Mouse (Mus musculus) T-helper 17 cell (primary cell): ENCODE measurements around the gene Elavl1.

Source experiments
- in situ Hi-C, 2 experiments: fragments of 300-600 bp; cut with MboI, MseI; formaldehyde crosslinking; loops; 1 replicate in 1 of 2; 2 replicates in 1 of 2; pipeline ENCODE4 v1.15.1; 2025; ENCODE audit warnings: high pct_unique_total_duplicates in 2 of 2

Gene Elavl1

DNA sequence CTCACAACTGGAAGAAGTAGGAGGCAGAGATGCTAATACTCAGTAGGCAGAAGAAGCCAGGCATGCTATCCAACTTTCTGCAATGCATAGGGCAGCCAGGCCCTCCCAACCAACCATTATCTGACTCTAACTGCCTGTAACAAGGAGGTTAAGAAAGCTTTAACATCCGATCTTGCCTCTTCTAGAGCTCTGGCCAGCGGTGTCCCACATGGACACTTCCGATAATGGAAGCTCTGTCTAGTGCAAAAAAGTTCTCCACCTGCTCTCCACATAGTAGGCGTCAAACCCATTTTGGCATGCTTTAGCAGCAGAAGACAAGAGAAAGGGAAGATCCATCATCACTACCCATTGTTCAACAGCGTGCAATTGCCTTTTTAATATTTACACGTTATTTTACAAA, 1.3 kb downstream of the Elavl1 start:
- in situ Hi-C loops: loop anchor here in 1 of 2 experiments (5.0 kb wide), 1 partner anchor 67 kb away; the partner anchor contains the start of gene Ctxn1

- in situ Hi-C loops: loop anchor here in 1 of 2 experiments (5.0 kb wide), 1 partner anchor 65 kb away; the partner anchor contains the start of gene Ctxn1
Observed at GRCm38 (mm10) chr8:4322470-4322869, 2.7 kb downstream of the Elavl1 start.

- in situ Hi-C loops: loop anchor here in 1 of 2 experiments (5.0 kb wide), 1 partner anchor 64 kb away; the partner anchor contains the start of gene Ctxn1
Observed at GRCm38 (mm10) chr8:4321031-4321430, 4.2 kb downstream of the Elavl1 start.

DNA sequence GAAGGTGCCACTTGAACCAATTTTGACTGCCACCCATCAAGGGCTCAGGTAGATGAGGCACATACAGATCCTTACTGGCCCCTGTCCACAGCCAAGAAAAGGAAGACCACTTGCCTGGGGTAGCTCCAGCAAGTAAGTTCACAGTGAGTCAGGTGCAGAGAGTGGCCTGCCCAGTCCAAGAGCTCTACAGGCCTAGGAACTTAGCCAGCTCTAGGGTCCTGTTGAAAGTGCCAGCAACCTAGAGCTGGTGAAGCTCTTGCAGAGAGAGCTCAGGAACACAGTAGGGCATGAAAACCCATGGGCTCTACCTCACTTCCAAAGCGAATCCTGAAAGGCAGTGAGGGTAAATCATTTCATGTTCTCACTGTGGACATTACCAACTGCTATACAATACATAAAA, 4.8 kb downstream of the Elavl1 start:
- in situ Hi-C loops: loop anchor here in 1 of 2 experiments (5.0 kb wide), 1 partner anchor 63 kb away; the partner anchor contains the start of gene Ctxn1

GRCm38 (mm10) chr8:4319573-4319872, 5.7 kb downstream of the Elavl1 start:
- in situ Hi-C loops: no loop called here

- in situ Hi-C loops: no loop called here
Observed at GRCm38 (mm10) chr8:4318796-4319572, 6.2 kb downstream of the Elavl1 start.

DNA sequence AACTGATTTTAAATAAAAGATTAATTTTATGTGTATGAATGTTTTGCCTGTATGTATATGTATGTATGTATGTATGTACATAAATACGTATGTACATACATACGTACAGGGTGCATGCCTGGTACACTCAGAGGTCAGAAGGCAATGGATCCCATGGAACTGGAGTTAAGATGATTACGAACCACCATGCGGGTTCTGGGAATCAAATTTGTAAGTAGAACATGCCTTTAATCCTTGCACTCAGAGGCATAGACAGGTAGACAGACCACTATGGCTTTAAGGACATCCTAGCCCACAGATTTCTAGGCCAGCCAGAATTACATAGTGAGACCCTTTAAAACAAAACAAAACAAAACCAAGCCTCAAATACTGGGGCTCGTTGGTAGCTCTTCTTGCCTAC, 7.1 kb downstream of the Elavl1 start:
- in situ Hi-C loops: no loop called here

GRCm38 (mm10) chr8:4314852-4315251, 10.4 kb downstream of the Elavl1 start:
- in situ Hi-C loops: no loop called here

DNA sequence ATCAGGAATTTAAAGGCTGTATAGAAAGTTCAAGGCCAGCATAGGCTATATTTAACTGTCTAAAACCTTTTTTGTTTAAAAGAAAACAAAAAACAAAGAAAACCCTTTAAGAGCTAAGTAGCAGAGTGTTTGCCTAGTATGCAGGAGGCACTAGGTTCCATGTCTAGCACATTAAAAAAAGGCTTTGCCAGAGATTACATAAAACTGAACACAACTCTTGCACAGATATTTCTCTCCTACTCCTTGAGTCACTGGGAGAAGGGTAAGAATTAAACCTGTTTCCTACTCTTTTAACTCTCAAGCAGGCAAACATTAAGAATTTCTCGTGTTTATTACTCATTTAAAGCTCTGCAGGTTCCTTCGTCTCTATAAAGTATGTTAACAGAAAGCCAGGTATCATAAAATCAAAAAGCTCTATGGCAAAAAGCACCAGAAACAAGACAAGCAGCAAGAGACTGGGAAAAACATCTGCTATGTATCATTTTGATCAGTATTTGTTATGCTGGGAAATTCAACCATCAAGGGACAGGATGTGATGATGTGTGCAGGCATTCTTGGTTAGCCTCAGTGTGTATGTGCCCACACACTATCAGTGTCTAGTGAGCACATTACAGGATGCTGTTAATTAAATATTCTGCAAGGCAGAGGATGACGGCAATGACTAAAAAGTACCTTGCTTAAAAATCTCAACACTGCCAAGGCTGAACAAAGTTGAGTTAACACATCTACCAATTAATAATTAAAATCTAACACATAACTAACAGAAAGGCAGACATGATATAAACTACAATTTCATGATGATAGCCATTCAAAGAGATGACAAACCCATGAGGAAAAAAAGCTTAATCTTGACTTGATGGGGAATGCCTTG, 11.7 kb downstream of the Elavl1 start:
- in situ Hi-C loops: no loop called here

DNA sequence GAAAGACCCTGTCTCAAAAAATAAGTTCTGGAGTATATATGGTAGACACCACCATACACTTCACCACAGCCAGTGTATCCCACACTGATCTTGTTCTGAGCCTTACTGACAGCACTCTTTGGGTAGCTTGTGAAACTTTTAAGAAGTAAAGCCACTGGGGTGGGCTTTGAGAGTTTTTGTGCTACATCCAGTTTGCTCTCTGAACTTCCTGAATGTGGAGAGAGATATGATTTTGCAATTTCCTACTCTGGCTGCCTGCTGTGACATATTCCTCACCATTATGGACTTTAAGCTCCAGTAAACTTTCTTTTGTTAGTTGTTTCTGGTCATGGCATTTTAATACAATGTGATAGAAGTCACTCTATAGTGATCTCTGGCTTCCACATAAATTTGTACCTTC, 13.1 kb downstream of the Elavl1 start:
- in situ Hi-C loops: no loop called here

DNA sequence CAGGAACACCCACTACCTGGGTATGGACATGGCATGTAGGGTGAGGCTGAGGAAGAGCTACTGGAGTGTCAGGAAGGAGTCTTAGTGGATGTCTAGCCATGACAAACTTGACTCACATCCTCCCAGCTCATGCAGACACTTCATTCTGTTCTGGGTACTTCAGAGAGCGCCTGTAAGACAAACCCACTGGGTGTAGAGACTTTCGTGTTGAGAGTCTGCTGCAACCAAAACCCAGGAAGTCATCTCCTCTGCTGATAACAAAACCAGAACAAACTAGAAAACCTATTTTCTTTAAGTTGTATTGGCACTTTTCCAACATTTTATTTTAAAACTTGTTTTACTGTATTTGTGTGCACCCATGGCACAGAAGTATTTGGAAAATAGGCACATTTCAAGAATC, 19.4 kb downstream of the Elavl1 start:
- in situ Hi-C loops: no loop called here

- in situ Hi-C loops: no loop called here
Observed at GRCm38 (mm10) chr8:4304124-4304547, 21.1 kb downstream of the Elavl1 start.

GRCm38 (mm10) chr8:4297822-4298221, 27.4 kb downstream of the Elavl1 start:
- in situ Hi-C loops: no loop called here

GRCm38 (mm10) chr8:4292738-4293137, 32.5 kb downstream of the Elavl1 start:
- in situ Hi-C loops: no loop called here

GRCm38 (mm10) chr8:4276111-4276465, 49.1 kb downstream of the Elavl1 start:
- in situ Hi-C loops: no loop called here

DNA sequence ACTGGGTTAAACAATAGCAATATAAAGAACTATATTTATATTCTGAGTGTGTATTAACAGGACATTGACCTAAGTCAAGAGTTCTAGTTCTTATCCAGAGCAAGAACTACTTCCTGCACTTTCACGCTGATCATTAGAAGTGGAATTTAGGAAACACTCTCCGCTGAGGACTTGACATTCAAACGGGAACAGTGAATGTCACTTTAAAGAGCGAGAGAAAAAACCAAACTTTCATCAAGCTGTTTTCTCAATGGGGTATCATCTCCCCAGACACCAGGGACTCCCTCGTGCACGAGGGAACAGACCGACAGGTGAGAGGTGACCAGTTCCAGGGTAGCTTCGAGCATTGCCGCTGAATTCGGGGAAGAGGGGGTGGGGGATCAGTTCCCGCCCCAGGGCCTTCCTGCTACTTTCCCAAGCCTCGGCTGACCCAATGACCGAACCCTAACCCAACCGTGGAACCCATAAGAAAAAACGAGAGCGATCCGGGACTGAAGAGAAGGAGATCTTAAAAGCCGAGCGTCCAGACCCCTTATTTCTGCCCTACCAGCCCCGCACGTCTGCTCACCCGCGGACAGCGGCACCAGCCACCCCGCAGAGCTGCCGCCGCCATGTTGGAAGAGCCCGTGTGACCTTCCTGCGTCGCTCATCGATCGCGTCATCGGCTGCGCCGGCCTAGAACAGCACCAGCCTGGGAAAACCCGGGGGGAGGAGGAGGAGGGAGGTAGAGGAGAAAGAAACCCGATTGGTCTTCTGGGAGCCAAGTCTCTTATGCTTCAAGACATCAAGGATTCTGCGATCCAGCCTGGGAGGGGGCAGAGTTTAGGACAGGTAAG, 49.7 kb downstream of the Elavl1 start, which contains the start of gene Timm44:
Timm44 (minus strand) TSS at position 639 of the 836 bp plus-strand sequence.
- in situ Hi-C loops: no loop called here

DNA sequence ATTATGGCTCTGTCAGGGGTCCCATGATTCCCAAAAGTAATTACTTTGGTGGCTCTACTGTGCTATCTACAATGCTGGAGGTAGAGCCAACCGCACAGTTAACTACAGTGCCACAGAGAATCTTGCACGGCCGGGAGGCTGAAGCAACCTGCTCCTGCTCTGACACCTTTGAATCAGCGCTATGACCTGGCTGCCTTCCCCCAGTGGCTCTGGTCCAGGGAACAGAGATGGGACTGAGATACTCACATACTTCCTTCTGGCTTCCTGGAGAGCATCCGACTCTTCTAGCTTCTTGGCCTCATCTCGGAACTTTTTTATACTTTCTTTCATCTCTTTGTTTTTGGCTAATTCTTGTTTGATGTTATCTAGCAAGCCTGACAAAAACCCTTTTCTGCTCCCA, 55.6 kb downstream of the Elavl1 start:
- in situ Hi-C loops: loop anchor here in 1 of 2 experiments (10.0 kb wide), 1 partner anchor 325 kb away; no protein-coding TSS in a partner anchor

GRCm38 (mm10) chr8:4267627-4268026, 57.6 kb downstream of the Elavl1 start:
- in situ Hi-C loops: loop anchor here in 1 of 2 experiments (10.0 kb wide), 1 partner anchor 327 kb away; no protein-coding TSS in a partner anchor

DNA sequence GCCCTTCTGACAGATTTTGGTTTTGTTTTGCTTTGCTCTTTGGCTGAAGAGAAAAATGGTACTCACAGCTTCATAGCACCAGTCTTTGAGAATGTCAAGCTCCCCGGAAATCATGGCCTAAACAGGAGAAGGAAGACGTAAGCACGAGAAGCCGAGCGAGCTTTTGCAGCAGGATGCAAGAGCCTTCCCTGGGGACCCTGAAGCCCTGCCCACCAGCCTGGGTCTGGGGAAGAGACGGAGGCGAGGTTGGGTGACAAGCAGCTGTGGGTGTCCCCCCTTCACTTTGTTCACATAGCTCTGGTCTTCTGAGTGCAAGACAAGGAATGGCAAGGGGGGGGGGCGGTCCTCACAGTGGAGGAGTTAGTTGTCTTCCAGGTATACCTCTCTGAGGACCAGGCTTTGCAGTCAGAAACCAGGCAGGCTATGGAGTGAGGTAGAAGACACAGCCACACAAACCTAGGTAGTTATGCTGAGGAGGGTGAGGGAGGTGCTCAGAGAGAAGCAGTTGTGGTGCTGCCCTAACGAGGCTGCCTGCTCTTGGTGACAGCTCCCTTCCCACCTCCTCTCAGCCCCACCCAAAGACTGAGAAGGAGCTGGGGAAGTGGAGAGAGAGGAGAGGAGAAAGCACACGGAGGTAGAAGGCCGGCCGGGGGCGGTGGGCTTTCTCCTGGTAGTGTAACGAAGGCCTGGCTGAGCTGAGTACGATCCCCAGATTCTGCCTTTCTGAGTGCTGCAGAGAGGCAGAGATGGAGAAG, 59.9 kb downstream of the Elavl1 start:
- in situ Hi-C loops: loop anchor here in 1 of 2 experiments (10.0 kb wide), 1 partner anchor 329 kb away; no protein-coding TSS in a partner anchor

DNA sequence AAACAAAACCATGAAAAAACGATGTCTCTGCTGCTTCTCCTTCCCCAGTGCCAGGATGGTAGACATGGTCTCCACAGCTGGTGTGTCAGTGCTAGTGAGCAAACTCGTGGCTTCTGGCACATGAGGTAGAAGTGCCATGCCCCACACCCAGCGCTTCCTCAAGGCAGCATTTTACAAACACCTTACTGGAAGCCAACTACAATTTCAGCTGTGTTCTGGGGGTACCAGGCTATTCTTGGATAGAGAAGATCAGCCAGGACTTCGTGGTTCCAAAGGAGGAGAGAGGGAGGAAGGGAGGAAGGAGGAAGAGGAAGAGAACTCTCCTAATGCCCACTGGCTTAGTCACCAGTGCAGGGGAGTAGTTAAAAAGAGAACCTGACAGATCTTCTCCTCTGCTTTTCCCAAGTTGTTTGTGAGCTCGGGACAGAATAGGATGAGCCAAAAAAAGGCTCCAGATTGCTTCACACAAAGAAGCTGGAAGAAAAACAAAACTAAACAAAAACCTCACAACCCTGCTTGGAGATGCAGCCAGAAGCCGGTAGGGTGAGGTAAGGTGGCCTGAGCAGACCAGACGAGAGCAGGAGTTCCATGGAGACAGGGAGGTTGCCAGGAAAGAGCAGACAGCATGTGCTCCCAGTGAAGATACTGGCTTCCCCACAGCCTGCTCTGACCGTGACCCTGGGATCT, 62.0 kb downstream of the Elavl1 start:
- in situ Hi-C loops: loop anchor here (5.0 to 10.0 kb wide), 2 partner anchors 104 to 332 kb away; no protein-coding TSS in a partner anchor
